Mouse (Mus musculus) embryonic facial prominence, embryonic 10.5 days (tissue): Measurements from ENCODE around the gene F8a. TPM values are rescaled to one million over a fixed set of nuclear protein-coding genes. Genes with fewer than 3 reads are reported as not detected.
"Not testable (repeated sequence)": the region's sequence is repeated elsewhere in the genome, so short reads cannot be mapped to it uniquely, and the experiment has no call there.

Experiments
- DNase-seq: peaks from one replicate; pipeline ENCODE4 v3.0.0-alpha.2; 2017; ENCODE audit warnings: low spot score
- H3K27ac ChIP-seq: fragments of 300-500 bp; sonication (generic); replicated peaks from 2 replicates; pipeline ENCODE4 v1.5.1; 2016; ENCODE audit warnings: mild to moderate bottlenecking
- H3K27me3 ChIP-seq: fragments of 300-500 bp; sonication (generic); replicated peaks from 2 replicates; pipeline ENCODE4 v1.6.1; 2016; ENCODE audit warnings: low read depth, mild to moderate bottlenecking; ENCODE audit not compliant: poor library complexity, severe bottlenecking
- H3K36me3 ChIP-seq: fragments of 300-500 bp; sonication (generic); replicated peaks from 2 replicates; pipeline ENCODE4 v1.6.1; 2016; ENCODE audit warnings: mild to moderate bottlenecking, moderate library complexity
- H3K4me1 ChIP-seq: fragments of 300-500 bp; sonication (generic); 2 replicates; pipeline ENCODE4 v1.6.1; 2016
- H3K4me3 ChIP-seq: fragments of 300-500 bp; sonication (generic); 2 replicates; pipeline ENCODE4 v1.5.1; 2016; ENCODE audit warnings: mild to moderate bottlenecking, moderate library complexity
- H3K9me3 ChIP-seq: fragments of 300-500 bp; sonication (generic); 2 replicates; pipeline ENCODE4 v1.6.1; 2016; ENCODE audit warnings: mild to moderate bottlenecking
- WGBS: fragments of 180-500 bp; shearing (Covaris S2); methylation state at CpG from one replicate; pipeline ENCODE4 v1.1.7; 2016; 5-methylcytosine and 5-hydroxymethylcytosine counted together
- polyA plus RNA-seq: library from polyadenylated mRNA; unstranded; fragments of >200 nt; fragmentation: Nextera tagmentation; extraction: Ambion mirVana; gene quantifications from 2 replicates; pipeline ENCODE4 v1.2.1, GENCODE M21; 2016

The F8a gene
- 8.4 and 9.4 TPM in 2 replicates for polyA plus RNA-seq

GRCm38 (mm10) chrX:73227914-73228605, at the start of gene F8a:
TSS of gene F8a (plus strand) at chrX:73228291.
- Histone ChIP-seq H3K27me3 (peaks cover 29% of the 10 kb centered on the region), H3K4me3 (peak within 1 kb of the TSS; percentile 71)

GRCm38 (mm10) chrX:73191934-73192333, 36.2 kb upstream of the F8a start, which contains the start of gene Xlr3b:
TSS of gene Xlr3b (plus strand) at chrX:73192207.
- not testable (repeated sequence) for H3K4me3 ChIP-seq, H3K4me1 ChIP-seq, H3K27me3 ChIP-seq, H3K9me3 ChIP-seq, DNase-seq, H3K27ac ChIP-seq, H3K36me3 ChIP-seq
- WGBS, result 80% methylated on average over 12 of the region's 12 CpGs

More at GRCm38 (mm10) chrX:73227914-73228605, at the start of gene F8a:
- Histone ChIP-seq H3K27ac (peak within 1 kb of the TSS; percentile 86), H3K36me3 (no peaks in the 10 kb centered on the region), H3K9me3 (no peaks in the 10 kb centered on the region), H3K4me1 (peaks cover 7% of the 10 kb centered on the region; the same call in 1 of the 2 replicates)
- WGBS, result 15% methylated on average over 39 of the region's 39 CpGs
- DNase-seq, result peak; percentile 81

- H3K4me3 ChIP-seq, H3K27me3 ChIP-seq: not testable (repeated sequence)
- 85% methylated on average over 19 of the region's 19 CpGs for WGBS
Measured at GRCm38 (mm10) chrX:73213819-73214564, 14.1 kb upstream of the F8a start, which contains the start of gene Xlr4b. TSS of gene Xlr4b (plus strand) at chrX:73214333.

DNA sequence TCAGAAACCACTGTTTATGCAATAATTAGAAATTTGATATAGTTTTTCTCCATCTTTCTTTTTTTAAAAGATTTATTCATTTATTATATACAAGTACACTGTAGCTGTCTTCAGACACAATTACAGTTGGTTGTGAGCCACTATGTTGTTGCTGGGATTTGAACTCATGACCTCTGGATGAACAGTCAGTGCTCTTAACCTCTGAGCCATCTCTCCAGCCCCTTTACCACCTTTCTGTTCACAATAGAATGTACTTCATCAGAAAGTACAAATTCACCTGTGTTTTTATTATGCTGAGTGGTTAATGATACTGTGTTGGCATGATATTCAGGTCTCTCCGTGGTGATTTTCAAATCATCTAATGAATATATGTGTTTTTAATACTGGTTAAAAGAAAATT, 2.7 kb upstream of the F8a start:
- Histone ChIP-seq H3K27me3 (peaks cover 24% of the 10 kb centered on the region), H3K9me3 (no peaks in the 10 kb centered on the region), H3K27ac (no peak overlapping the region), H3K4me1 (peaks cover 7% of the 10 kb centered on the region; the same call in 1 of the 2 replicates), H3K36me3 (no peaks in the 10 kb centered on the region), H3K4me3 (no peak overlapping the region)
- WGBS, result 57% methylated on average over 1 of the region's 1 CpGs
- DNase-seq, result no peak

More at GRCm38 (mm10) chrX:73213819-73214564, 14.1 kb upstream of the F8a start, which contains the start of gene Xlr4b:
- not testable (repeated sequence) for DNase-seq, H3K36me3 ChIP-seq, H3K4me1 ChIP-seq, H3K9me3 ChIP-seq, H3K27ac ChIP-seq

DNA sequence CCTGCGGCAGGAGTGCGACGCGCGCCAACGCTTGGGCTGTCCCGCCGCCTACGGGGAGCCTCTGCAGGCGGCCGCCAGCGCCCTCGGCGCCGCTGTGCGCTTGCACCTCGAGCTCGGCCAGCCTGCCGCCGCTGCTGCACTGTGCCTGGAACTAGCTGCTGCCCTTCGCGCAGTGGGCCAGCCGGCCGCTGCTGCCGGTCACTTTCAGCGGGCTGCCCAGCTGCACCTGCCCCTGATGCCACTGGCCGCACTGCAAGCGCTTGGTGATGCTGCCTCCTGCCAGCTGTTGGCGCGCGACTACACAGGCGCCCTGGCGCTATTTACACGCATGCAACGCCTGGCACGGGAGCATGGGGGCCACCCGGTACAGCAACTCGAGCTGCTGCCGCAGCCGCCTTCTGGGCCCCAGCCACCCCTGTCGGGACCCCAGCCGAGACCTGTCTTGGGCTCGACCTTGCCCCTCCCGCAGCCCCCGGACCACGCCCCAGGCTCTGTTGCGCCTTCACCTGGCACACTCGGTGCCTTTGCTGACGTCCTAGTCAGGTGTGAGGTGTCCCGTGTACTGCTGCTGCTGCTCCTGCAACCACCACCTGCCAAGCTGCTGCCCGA, 619 bp downstream of the F8a start:
- peak; percentile 54 for DNase-seq
- Histone ChIP-seq H3K36me3 (no peaks in the 10 kb centered on the region), H3K4me1 (peaks cover 7% of the 10 kb centered on the region; the same call in 1 of the 2 replicates), H3K4me3 (peak overlapping the region; percentile 71), H3K9me3 (no peaks in the 10 kb centered on the region), H3K27ac (peak overlapping the region; percentile 86), H3K27me3 (peaks cover 29% of the 10 kb centered on the region)
- 21% methylated on average over 51 of the region's 51 CpGs for WGBS

DNA sequence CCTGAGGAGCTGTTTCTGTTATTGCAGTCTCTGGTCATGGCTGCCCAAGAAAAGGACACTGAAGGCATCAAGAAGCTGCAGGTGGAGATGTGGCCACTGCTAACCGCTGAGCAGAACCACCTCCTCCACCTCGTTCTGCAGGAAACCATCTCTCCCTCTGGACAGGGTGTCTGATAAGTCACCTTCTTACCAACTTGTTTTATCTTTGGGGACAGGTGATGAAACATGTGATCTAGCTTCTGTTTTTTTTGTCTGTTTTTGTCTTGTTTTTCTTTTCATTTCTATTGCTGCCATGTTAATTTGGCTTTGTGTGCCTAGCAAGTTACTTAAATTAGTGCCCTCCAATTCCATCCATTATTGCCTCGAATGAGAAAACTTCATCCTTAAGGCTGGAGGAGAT, 1.2 kb downstream of the F8a start:
- H3K4me1 ChIP-seq, result peaks cover 7% of the 10 kb centered on the region; the same call in 1 of the 2 replicates
- no peak overlapping the region for H3K27ac ChIP-seq
- no peaks in the 10 kb centered on the region for H3K36me3 ChIP-seq
- H3K4me3 ChIP-seq, result peak overlapping the region; percentile 71
- 41% methylated on average over 3 of the region's 3 CpGs for WGBS
- H3K27me3 ChIP-seq, result peaks cover 29% of the 10 kb centered on the region
- H3K9me3 ChIP-seq, result no peaks in the 10 kb centered on the region
- no peak for DNase-seq

- H3K4me1 ChIP-seq, H3K36me3 ChIP-seq, H3K27ac ChIP-seq, H3K9me3 ChIP-seq, H3K27me3 ChIP-seq, H3K4me3 ChIP-seq, DNase-seq: not testable (repeated sequence)
- WGBS, result 84% methylated on average over 14 of the region's 14 CpGs
Measured at GRCm38 (mm10) chrX:73242821-73243325, 14.8 kb downstream of the F8a start, which contains the start of gene Xlr4c. TSS of gene Xlr4c (minus strand) at chrX:73243130.

DNA sequence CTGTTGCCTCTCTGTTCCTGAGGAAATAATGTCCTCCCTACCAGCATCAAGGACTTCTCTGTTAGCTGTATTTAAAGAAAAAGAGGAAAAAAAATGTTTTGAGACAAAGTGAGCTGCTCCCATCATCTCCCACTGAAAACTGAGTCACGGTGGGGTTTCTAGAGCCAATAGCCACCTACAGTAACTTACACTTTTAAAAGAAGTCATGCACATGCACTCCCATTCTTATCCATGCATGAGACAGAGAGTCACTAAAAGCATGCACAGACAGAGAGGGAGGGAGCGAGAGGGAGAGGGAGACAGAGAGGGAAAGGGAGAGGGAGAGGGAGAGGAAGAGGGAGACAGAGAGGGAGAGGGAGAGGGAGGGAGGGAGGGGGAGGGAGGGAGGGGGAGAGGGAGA, 34.3 kb downstream of the F8a start:
- H3K4me1 ChIP-seq, H3K4me3 ChIP-seq, H3K9me3 ChIP-seq, H3K27me3 ChIP-seq, H3K27ac ChIP-seq, DNase-seq, H3K36me3 ChIP-seq: not testable (repeated sequence)
- 98% methylated on average over 1 of the region's 2 CpGs for WGBS

GRCm38 (mm10) chrX:73265270-73265669, 37.2 kb downstream of the F8a start, which contains the start of gene Xlr3c:
TSS of gene Xlr3c (minus strand) at chrX:73265390.
- DNase-seq, H3K36me3 ChIP-seq, H3K4me1 ChIP-seq, H3K27me3 ChIP-seq, H3K9me3 ChIP-seq, H3K27ac ChIP-seq, H3K4me3 ChIP-seq: not testable (repeated sequence)
- WGBS, result 92% methylated on average over 14 of the region's 14 CpGs

Other genes with a start within 250 kb of the F8a start
- gene Zfp185, start 241.0 kb upstream of the F8a start, polyA plus RNA-seq, result 3.7 and 5.6 TPM in 2 replicates
- 0.09 TPM in 1 of 2 replicates, not detected in the other for gene Pnma5, start 191.2 kb upstream of the F8a start, polyA plus RNA-seq
- 0.14 and 0.37 TPM in 2 replicates for gene Pnma3, start 163.5 kb upstream of the F8a start, polyA plus RNA-seq
- gene Xlr4a, start 145.8 kb upstream of the F8a start, polyA plus RNA-seq, result 0.64 and 0.65 TPM in 2 replicates
- 2.5 and 3.5 TPM in 2 replicates for gene Xlr3a, start 131.2 kb upstream of the F8a start, polyA plus RNA-seq
- 0.09 and 0.16 TPM in 2 replicates for gene Gm14685, start 111.2 kb upstream of the F8a start, polyA plus RNA-seq
- not detected in 2 replicates for gene Xlr5b, start 79.5 kb upstream of the F8a start, polyA plus RNA-seq
- 0.12 TPM in 1 of 2 replicates, not detected in the other for gene DXBay18, start 78.8 kb upstream of the F8a start, polyA plus RNA-seq
- not detected in 2 replicates for gene Spin2d, start 51.3 kb upstream of the F8a start, polyA plus RNA-seq
- 11.7 and 12.6 TPM in 2 replicates for gene Xlr3b, start 36.1 kb upstream of the F8a start, polyA plus RNA-seq
- 0.65 TPM in 1 of 2 replicates, not detected in the other for gene Xlr4b, start 14.0 kb upstream of the F8a start, polyA plus RNA-seq
- 0.15 TPM in 2 replicates for gene Xlr4c, start 14.8 kb downstream of the F8a start, polyA plus RNA-seq
- 0.18 and 0.47 TPM in 2 replicates for gene Xlr3c, start 37.1 kb downstream of the F8a start, polyA plus RNA-seq
- gene Xlr5a, start 64.7 kb downstream of the F8a start, polyA plus RNA-seq, result not detected in 2 replicates
- not detected in 2 replicates for gene Xlr5c, start 64.7 kb downstream of the F8a start, polyA plus RNA-seq
- not detected in 2 replicates for gene Gm45015, start 108.5 kb downstream of the F8a start, polyA plus RNA-seq
- gene Zfp275, start 114.3 kb downstream of the F8a start, polyA plus RNA-seq, result 19.1 and 20.8 TPM in 2 replicates
- gene Gm18336, start 170.4 kb downstream of the F8a start, polyA plus RNA-seq, result not detected in 2 replicates
- gene Zfp92, start 182.8 kb downstream of the F8a start, polyA plus RNA-seq, result 0.12 and 0.18 TPM in 2 replicates
- 0.15 TPM in 1 of 2 replicates, not detected in the other for gene Trex2, start 207.1 kb downstream of the F8a start, polyA plus RNA-seq
- 94.0 and 99.8 TPM in 2 replicates for gene Haus7, start 230.8 kb downstream of the F8a start, polyA plus RNA-seq